Mouse (Mus musculus): ENCODE results near the gene Vti1b.

Vti1b gene

DNA sequence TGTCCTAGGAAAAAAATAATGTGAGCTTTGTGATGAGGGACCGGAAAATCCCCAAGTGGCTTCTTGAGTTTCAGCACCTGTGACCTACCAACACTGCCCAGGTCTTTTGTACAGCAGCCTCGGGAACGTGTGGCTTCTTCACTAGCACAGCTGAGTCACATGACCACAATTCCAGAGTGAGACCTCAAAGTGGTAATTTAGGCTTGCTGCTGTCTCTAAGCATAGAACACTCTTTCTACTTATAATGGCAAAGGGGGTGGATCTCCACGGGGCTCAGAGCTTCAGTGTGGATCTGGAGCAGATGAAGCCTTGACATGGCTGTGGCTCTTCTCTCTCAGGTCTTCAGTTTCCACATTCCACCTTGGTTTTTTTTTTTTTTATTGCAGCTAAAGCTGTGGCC is 37.4 kb downstream of the Vti1b start:
- no peak for DNase-seq

DNA sequence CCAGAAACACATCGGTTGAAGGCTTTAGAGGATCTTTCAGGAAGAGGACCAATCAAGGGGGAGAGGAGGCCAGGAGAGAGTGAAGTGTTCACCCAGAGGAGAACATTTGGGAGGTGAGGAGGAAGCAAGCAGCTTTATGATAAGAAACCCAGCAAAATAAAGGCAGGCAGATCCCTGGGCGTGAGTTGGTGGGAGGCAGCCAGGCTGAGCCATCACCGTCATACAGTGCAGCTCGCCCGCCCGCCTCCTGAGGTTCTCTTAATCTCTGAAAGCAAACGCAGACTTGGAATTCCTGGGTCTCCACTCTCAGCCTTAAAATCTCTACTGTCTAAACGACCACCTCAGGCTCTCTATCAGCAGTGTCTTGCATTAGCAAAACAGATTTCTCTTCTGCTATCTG is 37.8 kb downstream of the Vti1b start:
- DNase-seq, result peak; percentile 11

DNA sequence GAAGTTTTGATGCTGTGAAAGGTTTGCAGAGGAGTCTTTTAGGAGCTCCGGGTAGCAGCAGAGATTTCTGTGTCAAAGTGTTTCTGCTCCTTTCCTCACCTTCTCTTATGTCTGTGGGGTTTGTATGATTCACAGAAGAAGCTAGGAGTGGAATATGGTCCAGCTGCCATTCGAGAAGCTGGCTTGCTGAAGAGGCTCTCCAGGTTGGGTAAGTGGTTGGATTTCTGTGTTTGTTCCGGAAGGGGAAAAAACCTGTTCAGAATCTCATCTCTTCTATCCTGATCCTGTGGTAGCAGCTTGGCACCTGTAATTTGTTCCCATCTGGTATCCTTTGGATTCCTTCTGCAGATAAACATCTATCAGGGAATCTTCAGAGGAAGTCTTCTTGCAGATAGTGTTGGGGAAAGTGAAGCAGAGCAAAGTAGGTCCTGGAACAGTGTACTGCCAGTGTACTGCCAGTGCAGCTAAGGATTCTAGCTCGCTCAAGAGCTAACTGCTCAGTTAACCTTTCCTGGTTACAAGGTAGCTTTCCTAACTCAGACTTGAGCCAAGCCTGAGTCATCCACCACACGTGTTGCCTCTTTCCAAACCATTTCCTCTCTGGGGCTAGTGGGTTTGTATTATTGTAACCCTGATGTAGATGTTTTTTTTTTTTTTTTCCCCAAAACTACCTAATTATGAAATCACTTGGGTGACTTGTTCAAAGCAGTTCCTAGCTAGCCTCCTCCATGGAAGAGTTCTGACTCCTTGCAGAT is 40.6 kb downstream of the Vti1b start:
- DNase-seq, result no peak

DNA sequence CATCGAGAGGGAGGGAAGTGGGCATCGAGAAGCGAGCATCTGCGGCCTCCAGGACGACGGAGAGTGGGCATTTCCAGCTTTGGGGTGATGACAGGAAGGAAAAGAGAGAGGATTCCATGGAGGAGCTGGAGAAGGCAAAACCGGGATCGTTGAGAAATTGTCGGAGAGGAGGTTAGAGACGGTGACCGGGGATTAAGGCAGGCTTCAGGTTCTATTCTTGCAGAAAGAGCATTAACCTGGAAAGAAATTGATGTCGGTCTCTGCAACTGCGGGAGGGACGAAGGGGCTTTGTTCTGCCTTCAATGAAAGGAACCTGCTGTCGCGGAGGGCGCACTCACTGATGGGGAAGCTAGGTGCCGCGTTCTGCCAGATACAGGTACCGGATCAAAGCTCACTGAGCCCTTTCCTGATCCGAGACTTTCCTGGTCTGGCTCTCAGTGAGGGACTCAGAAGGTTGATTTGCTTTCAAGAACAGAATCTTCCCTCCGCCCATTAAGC is 41.2 kb downstream of the Vti1b start:
- DNase-seq, result peak; percentile 10

DNA sequence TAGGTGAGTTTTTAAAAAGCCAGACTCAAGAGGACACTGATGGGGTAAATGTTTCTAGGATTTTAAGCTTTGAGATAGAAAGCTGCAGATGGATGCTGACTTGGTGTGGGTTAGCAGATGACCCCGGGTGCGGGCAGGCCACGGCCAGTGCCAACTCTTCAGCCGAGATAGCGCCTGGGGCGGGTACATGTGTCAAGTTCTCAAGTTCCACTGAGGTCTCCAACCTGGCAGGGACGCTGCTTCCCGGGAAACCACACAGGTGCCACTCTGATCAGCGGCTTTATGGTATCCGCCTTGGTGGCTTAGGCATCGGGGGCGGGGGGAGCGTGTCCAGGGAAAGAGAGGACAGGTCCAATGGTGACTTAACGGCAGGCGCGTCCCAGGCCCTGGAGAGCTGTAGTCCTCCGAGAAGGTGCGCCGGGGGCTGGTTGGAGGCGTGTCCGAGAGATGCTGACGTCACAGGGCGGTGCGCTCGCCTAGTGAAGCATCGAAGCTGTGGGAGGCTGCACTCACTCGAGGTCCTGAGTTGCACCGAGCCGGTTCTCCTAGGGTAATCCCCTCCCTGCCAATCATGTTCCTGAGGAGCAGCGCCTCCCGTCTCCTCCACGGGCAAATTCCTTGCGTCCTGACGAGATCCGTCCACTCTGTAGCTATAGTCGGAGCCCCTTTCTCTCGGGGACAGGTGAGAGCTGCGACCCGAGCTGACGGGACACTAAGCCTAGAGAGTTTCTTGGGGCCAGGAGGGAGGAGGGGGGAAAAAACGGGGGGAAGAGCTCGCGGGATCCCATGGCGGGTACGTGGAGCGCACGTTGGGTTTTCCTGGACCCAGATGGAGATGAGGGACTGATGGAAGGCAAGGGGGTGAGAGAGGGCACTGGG is 41.9 kb downstream of the Vti1b start, which contains the start of gene Arg2:
Arg2 (plus strand) TSS at position 479 of the 879 bp plus-strand sequence.
- peak; percentile 70 for DNase-seq

DNA sequence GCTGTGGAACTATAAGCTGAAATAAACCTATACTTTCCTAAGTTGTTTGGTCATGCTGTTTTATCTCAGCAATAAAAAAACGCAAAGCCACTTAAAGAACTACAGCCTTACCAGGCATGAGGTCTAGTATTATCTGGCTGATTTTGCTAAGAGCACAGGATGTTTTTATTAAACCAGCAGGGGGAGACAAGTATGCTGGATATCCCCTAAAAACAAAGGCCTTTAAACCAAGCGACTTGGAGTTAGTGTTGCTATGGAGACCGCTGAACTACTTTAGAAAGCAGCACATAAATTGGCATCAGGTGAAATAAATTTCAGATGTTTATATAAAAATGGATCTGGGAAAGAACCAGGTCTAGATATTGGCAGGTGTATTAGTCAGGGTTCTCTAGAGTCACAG is 49.6 kb downstream of the Vti1b start:
- DNase-seq, result no peak

DNA sequence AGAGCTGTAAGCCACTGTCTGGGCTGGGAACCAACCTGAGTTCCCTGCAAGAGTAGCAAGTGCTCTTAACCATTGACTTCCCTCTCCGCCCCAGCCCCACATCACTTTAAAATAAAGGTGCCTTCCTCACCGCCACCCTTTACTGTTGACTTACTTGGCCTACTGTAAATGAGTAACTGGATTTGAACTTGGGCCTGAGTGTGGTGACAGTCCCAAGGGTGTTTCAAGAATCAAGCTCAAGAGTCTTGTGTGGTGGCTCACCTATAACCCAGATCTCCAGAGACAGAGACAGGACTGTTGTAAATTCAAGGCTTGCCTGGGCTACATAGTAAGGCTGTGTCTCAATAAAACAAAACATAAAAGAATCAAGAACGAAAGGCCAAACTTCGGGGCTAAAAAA is 53.5 kb downstream of the Vti1b start:
- DNase-seq, result no peak

Measured in right cerebral cortex, postnatal 25 days (tissue).